Mouse (Mus musculus) MEL (cell line): ENCODE measurements around the gene Ankrd35. TPM values are rescaled to one million over a fixed set of nuclear protein-coding genes. Genes with fewer than 3 reads are reported as not detected.
A peak's percentile ranks its signal among the peaks of the same experiment; 100 is the strongest.

Experiments
- DNase-seq: peaks from one replicate; pipeline ENCODE4 v3.0.0; 2011; ENCODE audit warnings: low read depth, low spot score
- H3K27ac ChIP-seq: 2 replicates; pipeline ENCODE4 v1.5.1; 2012; ENCODE audit warnings: low read depth, mild to moderate bottlenecking, control low read depth, low read length, moderate library complexity; ENCODE audit not compliant: control insufficient read depth
- H3K27me3 ChIP-seq, 2 experiments: fragments of 150-350 bp in 1 of 2; sonication (generic) in 1 of 2; 2 replicates each; pipeline ENCODE4 v1.6.1; 2012; ENCODE audit warnings: low read length in 2 of 2, mild to moderate bottlenecking in 2 of 2, improper control_type of control experiment in 1 of 2, moderate library complexity in 1 of 2; ENCODE audit not compliant: insufficient read depth in 2 of 2, control insufficient read depth in 1 of 2
- H3K36me3 ChIP-seq, 2 experiments: 2 replicates each; pipeline ENCODE4 v1.6.1; 2012 to 2014; ENCODE audit warnings: low read length in 2 of 2, improper control_type of control experiment in 1 of 2, inconsistent platforms in 1 of 2, mild to moderate bottlenecking in 1 of 2; ENCODE audit not compliant: insufficient read depth in 2 of 2, control insufficient read depth in 1 of 2
- H3K4me1 ChIP-seq, 2 experiments: fragments of 150-350 bp in 1 of 2; sonication (generic) in 1 of 2; 2 replicates each; pipeline ENCODE4 v1.6.1; 2012; ENCODE audit warnings: low read length in 2 of 2, improper control_type of control experiment in 1 of 2, mild to moderate bottlenecking in 1 of 2; ENCODE audit not compliant: insufficient read depth in 2 of 2, control insufficient read depth in 1 of 2
- H3K4me3 ChIP-seq, 2 experiments: fragments of 150-350 bp in 1 of 2; sonication (generic) in 1 of 2; 2 replicates each; pipeline ENCODE4 v1.5.1; 2012; ENCODE audit warnings: low read depth in 2 of 2, low read length in 2 of 2, mild to moderate bottlenecking in 2 of 2, moderate library complexity in 2 of 2, control low read depth in 1 of 2, improper control_type of control experiment in 1 of 2; ENCODE audit not compliant: control insufficient read depth in 1 of 2, insufficient read depth in 1 of 2
- H3K79me2 ChIP-seq: 2 replicates; pipeline ENCODE4 v1.6.1; 2012; ENCODE audit warnings: mild to moderate bottlenecking, low read length, moderate library complexity; ENCODE audit not compliant: control insufficient read depth, poor library complexity, insufficient read depth
- H3K9ac ChIP-seq: 2 replicates; pipeline ENCODE4 v1.6.1; 2012; ENCODE audit warnings: low read depth, mild to moderate bottlenecking, control low read depth, low read length, moderate library complexity; ENCODE audit not compliant: control insufficient read depth, poor library complexity, severe bottlenecking
- H3K9me3 ChIP-seq: fragments of 150-350 bp; sonication (generic); replicated peaks from 2 replicates; pipeline ENCODE4 v1.6.1; 2012; ENCODE audit warnings: mild to moderate bottlenecking, low read length, improper control_type of control experiment, moderate library complexity; ENCODE audit not compliant: insufficient read depth
- BHLHE40 ChIP-seq: IDR thresholded peaks from 2 replicates; pipeline ENCODE4 v1.6.1; 2012; ENCODE audit warnings: low read depth, mild to moderate bottlenecking, inconsistent platforms, low read length, improper control_type of control experiment, borderline replicate concordance
- CHD2 ChIP-seq: IDR thresholded peaks from 2 replicates; pipeline ENCODE4 v1.6.1; 2011; ENCODE audit warnings: low read length, improper control_type of control experiment
- CTCF ChIP-seq, 3 experiments: IDR thresholded peaks in 2 of 3; conservative IDR thresholded peaks in 1 of 3; 2 replicates each; pipeline ENCODE4 v1.5.1; 2011 to 2012; ENCODE audit warnings: low read length in 3 of 3, low read depth in 2 of 3, mild to moderate bottlenecking in 2 of 3, improper control_type of control experiment in 1 of 3, inconsistent platforms in 1 of 3, mixed read lengths in 1 of 3, moderate library complexity in 1 of 3; ENCODE audit not compliant: control insufficient read depth in 1 of 3, insufficient read depth in 1 of 3, poor library complexity in 1 of 3, severe bottlenecking in 1 of 3
- E2F4 ChIP-seq: IDR thresholded peaks from 2 replicates; pipeline ENCODE4 v1.6.1; 2011; ENCODE audit warnings: low read depth, low read length, improper control_type of control experiment, borderline replicate concordance
- ELF1 ChIP-seq: IDR thresholded peaks from 2 replicates; pipeline ENCODE4 v1.6.1; 2014; ENCODE audit warnings: low read depth, mild to moderate bottlenecking, inconsistent platforms, low read length, improper control_type of control experiment, moderate library complexity
- EP300 ChIP-seq, 2 experiments: IDR thresholded peaks; 2 replicates each; pipeline ENCODE4 v1.6.1; 2011; ENCODE audit warnings: improper control_type of control experiment in 2 of 2, low read length in 2 of 2, low read depth in 1 of 2, mild to moderate bottlenecking in 1 of 2
- ETS1 ChIP-seq: IDR thresholded peaks from 2 replicates; pipeline ENCODE4 v1.6.1; 2012; ENCODE audit warnings: low read depth, mild to moderate bottlenecking, inconsistent platforms, low read length, improper control_type of control experiment, moderate library complexity
- HCFC1 ChIP-seq: IDR thresholded peaks from 2 replicates; pipeline ENCODE4 v1.6.1; 2012; ENCODE audit warnings: low read depth, mild to moderate bottlenecking, inconsistent platforms, low read length, improper control_type of control experiment, moderate library complexity
- JUND ChIP-seq: IDR thresholded peaks from 2 replicates; pipeline ENCODE4 v1.6.1; 2011; ENCODE audit warnings: low read depth, mild to moderate bottlenecking, improper control_type of control experiment, low read length
- KAT2A ChIP-seq: conservative IDR thresholded peaks from 2 replicates; pipeline ENCODE4 v1.6.1; 2012; ENCODE audit warnings: low read depth, low read length, improper control_type of control experiment, inconsistent platforms
- MAFK ChIP-seq: IDR thresholded peaks from 2 replicates; pipeline ENCODE4 v1.6.1; 2011; ENCODE audit warnings: low read depth, mild to moderate bottlenecking, low read length, improper control_type of control experiment, borderline replicate concordance
- MAX ChIP-seq: IDR thresholded peaks from 2 replicates; pipeline ENCODE4 v1.6.1; 2011; ENCODE audit warnings: low read length, improper control_type of control experiment
- MAZ ChIP-seq: IDR thresholded peaks from 2 replicates; pipeline ENCODE4 v1.6.1; 2012; ENCODE audit warnings: low read depth, mild to moderate bottlenecking, inconsistent platforms, low read length, improper control_type of control experiment
- MYC ChIP-seq: IDR thresholded peaks from 2 replicates; pipeline ENCODE4 v1.6.1; 2011; ENCODE audit warnings: low read depth, mild to moderate bottlenecking, low read length, improper control_type of control experiment, moderate library complexity
- NELFE ChIP-seq: IDR thresholded peaks from 2 replicates; pipeline ENCODE4 v1.6.1; 2011; ENCODE audit warnings: low read depth, low read length, improper control_type of control experiment
- NRF1 ChIP-seq: IDR thresholded peaks from 2 replicates; pipeline ENCODE4 v1.6.1; 2014; ENCODE audit warnings: low read depth, mild to moderate bottlenecking, inconsistent platforms, low read length, improper control_type of control experiment, moderate library complexity; ENCODE audit not compliant: poor library complexity, insufficient read depth, severe bottlenecking
- POLR2A ChIP-seq, 2 experiments: IDR thresholded peaks; 2 replicates each; pipeline ENCODE4 v1.6.1; 2011 to 2012; ENCODE audit warnings: low read length in 2 of 2, mild to moderate bottlenecking in 2 of 2, control low read depth in 1 of 2, improper control_type of control experiment in 1 of 2, low read depth in 1 of 2, moderate library complexity in 1 of 2; ENCODE audit not compliant: control insufficient read depth in 1 of 2, insufficient read depth in 1 of 2, poor library complexity in 1 of 2
- POLR2AphosphoS2 ChIP-seq: IDR thresholded peaks from 2 replicates; pipeline ENCODE4 v1.6.1; 2011; ENCODE audit warnings: low read length, improper control_type of control experiment
- POLR2AphosphoS5 ChIP-seq: IDR thresholded peaks from 2 replicates; pipeline ENCODE4 v1.6.1; 2012; ENCODE audit warnings: low read depth, borderline replicate concordance, mild to moderate bottlenecking, inconsistent platforms, low read length, moderate library complexity, mixed read lengths
- RAD21 ChIP-seq: IDR thresholded peaks from 2 replicates; pipeline ENCODE4 v1.6.1; 2011; ENCODE audit warnings: mild to moderate bottlenecking, low read depth, low read length, improper control_type of control experiment
- RCOR1 ChIP-seq: IDR thresholded peaks from 2 replicates; pipeline ENCODE4 v1.6.1; 2012; ENCODE audit warnings: low read depth, mild to moderate bottlenecking, inconsistent platforms, low read length, improper control_type of control experiment
- SIN3A ChIP-seq: IDR thresholded peaks from 2 replicates; pipeline ENCODE4 v1.6.1; 2012; ENCODE audit warnings: low read length, improper control_type of control experiment, inconsistent platforms
- SMC3 ChIP-seq: IDR thresholded peaks from 2 replicates; pipeline ENCODE4 v1.6.1; 2011; ENCODE audit warnings: low read depth, low read length, improper control_type of control experiment
- TAL1 ChIP-seq: IDR thresholded peaks from 2 replicates; pipeline ENCODE4 v1.6.1; 2012; ENCODE audit warnings: mild to moderate bottlenecking, inconsistent platforms, low read length, moderate library complexity, mixed read lengths
- TBP ChIP-seq: IDR thresholded peaks from 2 replicates; pipeline ENCODE4 v1.8.0; 2011; ENCODE audit warnings: low read depth, low read length, improper control_type of control experiment
- TCF12 ChIP-seq: IDR thresholded peaks from 2 replicates; pipeline ENCODE4 v1.6.1; 2014; ENCODE audit warnings: low read depth, mild to moderate bottlenecking, inconsistent platforms, low read length, improper control_type of control experiment, moderate library complexity
- UBTF ChIP-seq: IDR thresholded peaks from 2 replicates; pipeline ENCODE4 v1.6.1; 2012; ENCODE audit warnings: low read depth, mild to moderate bottlenecking, inconsistent platforms, low read length, improper control_type of control experiment, moderate library complexity, borderline replicate concordance; ENCODE audit not compliant: insufficient read depth
- USF1 ChIP-seq: IDR thresholded peaks from 2 replicates; pipeline ENCODE4 v1.6.1; 2014; ENCODE audit warnings: low read depth, mild to moderate bottlenecking, inconsistent platforms, low read length, improper control_type of control experiment, moderate library complexity
- USF2 ChIP-seq, 2 experiments: IDR thresholded peaks; 2 replicates each; pipeline ENCODE4 v1.6.1; 2011 to 2012; ENCODE audit warnings: improper control_type of control experiment in 2 of 2, low read length in 2 of 2, borderline replicate concordance in 1 of 2, inconsistent platforms in 1 of 2, low read depth in 1 of 2, mild to moderate bottlenecking in 1 of 2; ENCODE audit not compliant: insufficient read depth in 1 of 2
- ZC3H11A ChIP-seq: IDR thresholded peaks from 2 replicates; pipeline ENCODE4 v1.6.1; 2012; ENCODE audit warnings: low read depth, mild to moderate bottlenecking, inconsistent platforms, low read length, improper control_type of control experiment
- polyA plus RNA-seq, 2 experiments: library from polyadenylated mRNA; stranded (reverse) in 1 of 2; unstranded in 1 of 2; fragments of >175 nt in 1 of 2; fragments of >200 nt in 1 of 2; gene quantifications; 2 replicates each; pipeline versions ENCODE4 v1.2.1 to v1.2.4; 2012; ENCODE audit warnings: low replicate concordance in 2 of 2, low read depth in 1 of 2; ENCODE audit not compliant: insufficient read length in 2 of 2, insufficient read depth in 1 of 2, missing spikeins in 1 of 2
- total RNA-seq: library from RNA; depleted of rRNA; stranded (reverse); fragments of 300-350 nt; gene quantifications from 2 replicates; pipeline ENCODE4 v1.2.3, GENCODE M21; 2012

Gene Ankrd35
- total and polyA plus RNA-seq, 3 experiments, result 0.62 to 0.77 TPM; not detected in 1

GRCm38 (mm10) chr3:96727343-96727827 is 57.5 kb downstream of the Ankrd35 start, which contains the start of the genes Polr3c and Rnf115 (continued):
- TF ChIP-seq USF2 (IDR thresholded peaks at IDR 0.05; ENCODE audit: borderline replicate concordance in 1 of 2, insufficient read depth in 1 of 2, low read depth in 1 of 2, low read length in 2 of 2), result peak in 1 of 2 experiments; percentile 81; a peak in 3 of 4 replicates
- no peak for TF ChIP-seq TAL1
- no peak for TF ChIP-seq ZC3H11A
- peak; percentile 99 for TF ChIP-seq POLR2AphosphoS2
- TF ChIP-seq BHLHE40, result peak; percentile 96
- no peak for TF ChIP-seq MAFK
- peak; percentile 98 for TF ChIP-seq HCFC1
- peak; percentile 96 for TF ChIP-seq NELFE
- TF ChIP-seq RAD21, result no peak
- peak; percentile 76; the same call in 1 of the 2 replicates for TF ChIP-seq ETS1
- TF ChIP-seq MAX, result peak; percentile 90
- TF ChIP-seq ELF1, result peak; percentile 100
- peak; percentile 63 for TF ChIP-seq RCOR1

GRCm38 (mm10) chr3:96727828-96728633 is 58.1 kb downstream of the Ankrd35 start:
- DNase-seq, result peak; percentile 86
- peaks cover 5 to 19% of the 10 kb centered on the region in 2 experiments for H3K4me1 ChIP-seq
- H3K36me3 ChIP-seq, result peaks cover 0 to 22% of the 10 kb centered on the region in 2 experiments; a peak in 2 of 4 replicates
- no peaks in the 10 kb centered on the region for H3K9me3 ChIP-seq
- peak overlapping the region; percentile 95 to 97 for H3K4me3 ChIP-seq
- peak overlapping the region; percentile 77 for H3K27ac ChIP-seq
- H3K27me3 ChIP-seq, result no peaks in the 10 kb centered on the region
- H3K9ac ChIP-seq, result peak overlapping the region; percentile 85
- H3K79me2 ChIP-seq, result peaks cover 56% of the 10 kb centered on the region
- 0 out of 4 replicates have a peak, but pooled peaks of 1 of the 2 experiments have one; percentile 34 for TF ChIP-seq POLR2A (IDR thresholded peaks at IDR 0.05; ENCODE audit: control insufficient read depth in 1 of 2, insufficient read depth in 1 of 2, low read depth in 1 of 2, low read length in 2 of 2, poor library complexity in 1 of 2)
- peak; percentile 22; the same call in 1 of the 2 replicates for TF ChIP-seq TCF12
- no peak for TF ChIP-seq NRF1
- TF ChIP-seq RCOR1, result peak; percentile 52; the same call in 1 of the 2 replicates
- no peak for TF ChIP-seq JUND
- TF ChIP-seq EP300 (IDR thresholded peaks at IDR 0.05; ENCODE audit: low read depth in 1 of 2, low read length in 2 of 2), result peak; percentile 4 to 9; a peak in 2 of 4 replicates
- peak; percentile 56; the same call in 1 of the 2 replicates for TF ChIP-seq TBP
- TF ChIP-seq RAD21, result no peak
- no peak for TF ChIP-seq MAZ
- peak; percentile 89 for TF ChIP-seq SIN3A
- TF ChIP-seq CHD2, result no peak; the same call in 1 of the 2 replicates
- TF ChIP-seq POLR2AphosphoS2, result no peak
- TF ChIP-seq POLR2AphosphoS5, result no peak
- peak; percentile 38 for TF ChIP-seq ELF1
- TF ChIP-seq UBTF, result peak; percentile 80; the same call in 1 of the 2 replicates
- no peak for TF ChIP-seq USF2 (IDR thresholded peaks at IDR 0.05; ENCODE audit: borderline replicate concordance in 1 of 2, insufficient read depth in 1 of 2, low read depth in 1 of 2, low read length in 2 of 2)
- no peak for TF ChIP-seq ZC3H11A
- TF ChIP-seq E2F4, result no peak
- 0 out of 2 replicates have a peak, but pooled peaks have one; percentile 28 for TF ChIP-seq MYC
- TF ChIP-seq CTCF (IDR thresholded peaks at IDR 0.05 in 2 of 3, conservative IDR thresholded peaks at IDR 0.05 in 1 of 3; ENCODE audit: control insufficient read depth in 1 of 3, insufficient read depth in 1 of 3, low read depth in 2 of 3, low read length in 3 of 3, poor library complexity in 1 of 3, severe bottlenecking in 1 of 3), result no peak
- no peak for TF ChIP-seq MAFK
- no peak for TF ChIP-seq TAL1
- TF ChIP-seq KAT2A, result no peak
- TF ChIP-seq SMC3, result no peak
- no peak for TF ChIP-seq NELFE
- peak; percentile 18; the same call in 1 of the 2 replicates for TF ChIP-seq USF1
